Mouse (Mus musculus): ENCODE results near the gene Pde7b. TPM values are rescaled to one million over a fixed set of nuclear protein-coding genes. Genes with fewer than 3 reads are reported as not detected.

Gene Pde7b
- total RNA-seq, 2 experiments from 2014 or later: 37.2 to 37.9 TPM

DNA sequence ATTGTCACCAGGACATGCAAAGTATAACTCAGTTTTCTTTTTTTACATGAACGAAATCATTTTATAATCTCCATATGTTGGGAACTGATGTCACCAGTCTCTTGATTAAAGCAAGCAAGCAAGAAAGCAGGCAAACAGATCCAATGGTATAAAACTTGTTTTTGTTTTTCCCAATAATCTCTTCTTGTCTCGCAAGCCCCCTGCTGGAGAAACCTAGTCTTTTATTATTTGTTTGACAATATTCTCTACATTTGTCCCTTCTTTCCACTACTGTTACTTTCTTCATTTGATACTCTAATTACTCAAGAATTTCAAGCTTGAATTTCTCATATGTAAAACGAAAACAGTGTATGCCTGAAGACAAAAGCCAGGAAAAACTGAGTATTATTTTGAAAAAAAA lies 220.1 kb downstream of the Pde7b start:
- DNase-seq (ENCODE audit: low spot score): no peak

DNA sequence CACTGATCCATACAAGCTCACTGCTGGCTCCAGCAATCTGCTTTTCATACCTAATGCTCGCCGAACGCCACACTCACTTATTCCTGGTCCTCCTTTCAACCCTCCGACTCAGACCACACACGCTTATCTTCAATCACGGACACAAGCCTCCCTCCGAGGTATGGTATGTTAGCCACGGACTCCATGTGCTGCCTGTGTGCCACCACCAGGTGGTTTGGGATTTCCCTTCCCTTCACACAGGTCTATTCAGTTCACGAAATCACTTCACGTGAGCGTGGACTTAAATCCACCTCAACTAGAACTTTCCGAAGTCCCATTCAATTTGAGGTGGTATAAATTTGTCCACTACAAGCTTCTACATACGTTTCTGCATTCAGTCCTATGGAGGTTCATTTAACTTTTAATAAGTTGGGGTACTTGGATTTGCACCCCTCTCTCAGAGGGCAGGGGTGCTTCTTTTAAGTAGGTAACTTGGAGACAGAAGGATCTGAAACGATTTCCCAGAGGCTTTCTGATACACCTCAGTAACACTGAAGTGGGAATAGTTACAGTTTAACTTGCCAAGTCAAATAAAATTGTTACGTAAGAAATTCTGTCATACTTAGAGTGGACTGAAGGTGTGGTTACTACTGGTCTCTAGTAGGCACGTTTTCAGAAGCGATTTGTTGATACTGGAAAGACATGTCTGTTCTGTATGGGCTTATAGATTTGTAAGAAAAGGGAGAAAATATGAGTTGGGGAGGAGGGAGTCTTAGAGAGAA lies 221.4 kb downstream of the Pde7b start:
- no peak for DNase-seq (ENCODE audit: low spot score)

DNA sequence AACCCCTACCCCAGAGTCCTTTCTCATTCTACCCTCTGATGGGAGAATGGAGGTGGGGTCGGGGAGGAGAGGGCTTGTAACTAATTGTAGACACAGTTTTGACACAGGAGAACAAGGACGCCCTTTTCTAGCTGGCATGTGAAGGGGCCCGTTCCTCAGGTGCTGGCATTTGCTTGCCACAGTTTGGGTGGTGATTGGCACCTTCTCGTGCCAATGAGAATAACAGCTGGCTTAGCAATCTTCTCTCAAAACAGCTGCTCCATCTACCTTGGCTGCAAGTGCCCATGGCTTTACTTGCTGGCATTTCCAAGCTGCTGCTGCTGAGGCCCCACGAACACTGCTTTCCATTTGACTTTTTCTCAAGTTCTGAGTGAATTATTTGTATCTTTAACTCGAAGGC lies 223.7 kb downstream of the Pde7b start:
- DNase-seq (ENCODE audit: low spot score): no peak

DNA sequence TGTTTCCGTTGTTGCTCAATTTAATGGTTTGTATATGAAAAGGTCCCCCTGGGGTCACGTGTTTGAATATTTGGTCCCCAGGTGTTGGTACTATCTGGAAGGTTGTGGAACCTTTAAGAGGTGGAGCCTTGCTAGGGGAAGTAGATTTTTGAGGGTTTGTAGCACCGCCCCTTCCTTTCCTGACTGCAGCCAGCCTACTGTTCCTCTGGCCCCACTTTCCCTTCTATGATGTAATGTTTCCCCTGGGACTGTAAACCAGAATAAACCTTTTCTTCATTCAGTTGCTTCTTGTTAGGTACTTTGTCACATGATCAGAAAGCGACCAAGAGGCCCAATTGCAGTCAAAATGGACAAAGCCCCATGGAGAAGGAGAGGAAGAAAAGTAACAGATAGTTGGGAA lies 229.8 kb downstream of the Pde7b start:
- no peak for DNase-seq (ENCODE audit: low spot score)

DNA sequence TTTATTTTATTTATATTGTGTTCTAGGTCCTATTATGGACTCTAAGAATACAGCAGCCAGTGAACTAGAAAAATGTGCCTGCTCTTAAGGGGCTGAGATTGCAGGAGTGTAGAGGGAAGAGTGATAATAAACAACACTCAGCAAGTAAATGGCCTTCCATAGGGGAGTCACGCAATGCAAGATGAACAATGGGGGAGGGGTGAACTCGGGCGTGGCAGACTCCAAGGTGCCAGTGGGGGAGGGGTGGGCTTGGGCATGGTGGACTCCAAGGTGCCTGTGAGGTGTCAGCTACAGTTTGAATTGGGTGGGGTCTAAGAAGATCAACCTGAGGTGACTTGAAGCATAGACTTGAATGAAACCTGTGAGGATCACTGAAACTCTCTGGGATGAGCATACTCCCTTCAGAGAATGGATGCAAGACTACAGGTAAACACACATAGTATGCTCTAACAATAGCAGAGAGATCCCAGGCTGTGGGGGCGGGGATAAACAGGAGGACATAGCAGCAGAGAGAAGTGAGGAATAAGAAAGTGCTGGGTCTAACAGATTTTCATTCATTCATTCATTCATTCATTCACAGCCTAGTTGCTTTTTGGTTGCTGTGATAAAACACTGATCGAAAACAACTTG lies 230.9 kb downstream of the Pde7b start:
- no peak for DNase-seq (ENCODE audit: low spot score)

DNA sequence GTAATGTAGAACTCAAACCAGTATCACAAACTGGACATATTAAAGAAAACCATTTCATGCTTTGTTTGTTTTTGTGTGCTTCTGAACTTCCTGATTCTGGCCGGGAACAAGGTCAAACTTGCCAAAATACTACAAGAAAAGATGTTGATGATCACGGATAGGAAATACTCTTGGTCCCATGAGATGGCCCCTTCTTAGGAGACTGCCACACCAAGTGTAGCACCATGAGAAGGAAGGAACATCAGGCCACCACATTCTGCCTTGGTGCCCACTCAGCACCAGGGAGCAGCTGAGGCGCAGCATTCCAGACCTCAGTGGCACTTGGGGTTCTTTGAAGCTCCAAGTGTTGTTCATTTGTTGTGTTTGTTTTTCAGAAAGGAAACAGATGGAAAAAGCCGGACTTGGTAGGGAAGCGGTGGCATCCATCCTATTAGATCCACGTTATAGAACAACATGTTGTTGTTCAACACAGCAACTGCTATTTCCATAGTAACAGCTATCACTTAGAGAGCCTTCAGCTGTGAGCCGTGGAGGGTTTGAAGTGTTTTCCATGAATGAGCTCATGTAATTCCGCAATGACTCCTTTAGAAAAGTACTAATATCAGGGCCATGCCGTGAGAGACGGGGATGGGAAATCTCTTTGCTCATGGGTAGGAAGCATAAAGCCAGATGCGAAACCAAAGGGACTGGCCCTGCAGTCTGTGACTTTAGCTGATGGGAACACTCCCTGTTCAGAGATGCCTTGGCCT lies 232.5 kb downstream of the Pde7b start:
- peak; percentile 32 for DNase-seq (ENCODE audit: low spot score)

DNA sequence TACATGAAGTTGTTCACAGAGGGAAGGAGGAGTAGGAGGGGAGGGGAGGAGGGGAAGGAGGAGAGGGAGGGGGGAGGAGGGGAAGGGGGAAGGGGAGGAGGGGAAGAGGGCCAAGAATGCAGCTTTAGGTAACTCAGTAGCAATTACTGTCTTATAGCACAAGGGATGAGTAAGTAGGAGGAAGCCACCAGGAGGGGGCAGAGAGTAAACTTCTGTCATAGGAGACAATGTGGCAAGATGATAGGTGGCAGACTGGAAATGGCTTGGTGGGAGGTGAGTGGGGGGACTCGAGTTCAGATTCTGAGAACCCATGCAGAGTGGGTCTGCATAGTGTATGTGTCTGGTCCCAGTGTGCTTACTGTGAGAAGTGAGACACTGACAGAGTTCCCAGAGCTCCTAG lies 234.1 kb downstream of the Pde7b start:
- DNase-seq (ENCODE audit: low spot score): no peak

DNA sequence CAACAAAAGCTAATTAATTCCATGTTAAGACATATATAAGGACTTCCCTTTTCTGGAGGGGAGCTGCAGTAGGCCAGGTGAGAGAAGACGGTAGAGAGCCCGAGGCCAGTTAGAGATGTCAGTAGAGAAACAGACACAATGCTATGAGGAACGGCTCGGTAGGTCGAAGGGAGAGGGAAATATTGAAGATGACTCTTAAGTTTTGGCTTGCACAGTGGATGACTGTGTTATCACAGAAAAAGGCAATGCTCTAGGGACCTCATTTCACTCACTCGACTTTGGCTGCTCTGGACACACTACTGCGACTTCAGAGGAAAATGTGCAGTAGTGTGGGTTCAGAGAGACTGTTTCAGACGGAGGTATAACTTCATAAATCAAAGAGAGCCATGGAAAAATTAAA lies 234.6 kb downstream of the Pde7b start:
- no peak for DNase-seq (ENCODE audit: low spot score)

DNA sequence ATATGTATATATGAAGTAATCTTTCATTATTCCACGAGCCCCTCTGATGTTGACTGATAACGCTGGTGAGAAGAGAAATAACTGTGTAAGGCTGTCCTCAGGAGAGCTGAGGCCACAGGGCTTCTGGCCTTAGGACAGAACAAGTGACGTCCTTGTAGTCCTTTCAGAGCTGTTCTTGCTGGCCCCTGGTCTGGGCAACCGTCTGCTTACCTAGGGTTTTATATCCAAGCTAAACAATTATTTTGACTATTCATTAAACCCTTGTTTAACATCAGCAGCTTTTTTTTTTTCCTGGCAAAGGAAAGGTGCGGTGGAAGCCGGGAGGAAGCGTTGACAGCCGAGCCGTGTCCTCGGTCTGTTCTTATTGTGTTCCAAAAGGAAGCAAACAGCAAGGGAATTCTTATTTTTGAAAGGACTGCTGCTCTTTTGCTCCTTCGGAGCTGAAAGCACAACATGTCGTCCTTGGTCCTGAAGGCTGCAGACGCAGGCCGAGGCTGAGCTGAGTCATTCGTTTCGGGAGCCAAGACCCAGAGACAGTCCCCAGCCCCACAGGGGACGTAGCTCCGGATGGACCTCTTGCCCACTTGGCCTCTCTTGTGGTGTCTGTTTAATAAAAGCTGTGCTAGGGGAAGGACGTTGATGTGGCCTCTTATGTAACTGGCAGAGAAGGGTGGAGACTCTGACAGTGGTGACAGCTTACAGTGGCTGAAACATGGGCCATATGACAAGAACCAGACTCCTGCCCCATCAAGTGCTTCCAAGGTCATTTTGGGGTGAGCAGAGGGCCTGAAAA lies 238.2 kb downstream of the Pde7b start:
- DNase-seq (ENCODE audit: low spot score): peak; percentile 69

DNA sequence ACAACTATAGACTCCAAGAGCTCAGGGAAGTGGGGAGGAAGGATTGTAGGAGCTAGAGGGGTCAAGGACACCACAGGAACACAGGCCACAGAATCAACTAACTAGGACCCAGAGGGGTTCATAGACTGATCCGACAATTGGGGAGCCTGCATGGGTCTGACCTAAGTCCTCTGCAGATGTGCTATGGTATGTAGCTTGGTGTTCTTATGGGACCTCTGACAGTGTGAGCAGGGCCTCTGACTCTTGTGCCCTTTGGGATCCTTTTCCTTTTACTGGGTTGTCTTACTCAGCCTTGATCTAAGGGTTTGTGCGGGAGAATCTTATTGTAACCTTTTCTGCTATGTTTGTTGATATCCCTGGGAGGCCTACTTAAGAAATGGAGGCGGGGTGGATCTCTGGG lies 239.1 kb downstream of the Pde7b start:
- DNase-seq (ENCODE audit: low spot score): no peak

DNA sequence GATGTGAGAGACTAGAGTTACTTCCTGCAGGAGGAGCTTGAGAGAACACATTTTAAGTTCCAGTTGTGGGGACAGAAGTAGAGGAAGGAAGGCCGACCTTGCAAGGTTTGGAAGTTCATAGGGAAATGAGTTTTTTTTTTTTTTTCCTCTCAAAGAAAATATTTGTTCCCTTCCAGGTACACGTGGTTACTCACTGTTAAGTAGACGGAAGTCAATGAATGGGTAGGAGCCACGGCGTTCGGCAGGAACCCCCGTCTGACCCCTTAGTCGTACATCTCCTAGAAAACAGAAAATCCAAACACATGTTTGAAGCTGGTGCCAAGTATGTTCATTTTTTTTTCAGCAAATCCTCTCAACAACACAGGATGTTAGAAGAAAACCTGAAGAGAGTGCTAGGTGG lies 245.4 kb downstream of the Pde7b start:
- no peak for DNase-seq (ENCODE audit: low spot score)

DNA sequence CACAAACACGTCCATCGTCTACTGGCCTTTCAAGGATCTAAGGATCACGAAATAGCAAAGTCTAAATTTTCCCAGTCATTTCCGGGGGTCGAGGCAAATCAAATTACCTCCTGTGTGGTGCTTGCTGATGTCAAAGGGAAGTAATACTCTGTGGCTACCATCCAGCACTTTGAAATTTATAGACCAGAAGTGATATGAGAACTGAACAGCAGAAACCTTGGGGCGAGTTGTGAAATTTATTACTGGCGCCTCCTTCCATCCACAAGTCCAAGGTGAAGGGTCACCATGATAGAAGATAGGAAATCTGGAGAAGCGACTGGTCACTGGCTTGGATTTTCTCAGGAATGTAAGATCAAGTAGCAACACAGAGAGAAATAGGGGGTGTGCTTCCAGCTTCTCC lies 246.4 kb downstream of the Pde7b start:
- no peak for DNase-seq (ENCODE audit: low spot score)

DNA sequence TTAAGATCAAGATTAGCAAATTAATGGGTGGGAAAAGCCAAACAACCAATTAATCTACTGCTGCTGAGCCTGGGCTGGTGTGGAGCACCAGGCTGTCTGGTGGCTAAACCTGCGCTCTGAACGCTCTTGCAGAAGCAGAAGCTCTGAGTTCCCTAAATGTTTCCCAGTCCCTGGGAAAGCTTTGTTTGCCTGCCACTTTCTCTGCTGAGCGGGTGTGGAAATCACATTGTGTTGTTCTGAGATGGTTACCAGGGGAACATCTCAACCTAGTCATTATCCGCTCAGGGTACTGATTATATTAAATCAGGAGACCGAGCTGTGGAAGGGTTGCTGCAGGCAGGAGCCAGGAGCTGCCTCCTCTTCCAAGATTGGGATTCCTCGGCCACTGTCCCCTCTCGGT lies 250.0 kb downstream of the Pde7b start:
- DNase-seq (ENCODE audit: low spot score): no peak

DNA sequence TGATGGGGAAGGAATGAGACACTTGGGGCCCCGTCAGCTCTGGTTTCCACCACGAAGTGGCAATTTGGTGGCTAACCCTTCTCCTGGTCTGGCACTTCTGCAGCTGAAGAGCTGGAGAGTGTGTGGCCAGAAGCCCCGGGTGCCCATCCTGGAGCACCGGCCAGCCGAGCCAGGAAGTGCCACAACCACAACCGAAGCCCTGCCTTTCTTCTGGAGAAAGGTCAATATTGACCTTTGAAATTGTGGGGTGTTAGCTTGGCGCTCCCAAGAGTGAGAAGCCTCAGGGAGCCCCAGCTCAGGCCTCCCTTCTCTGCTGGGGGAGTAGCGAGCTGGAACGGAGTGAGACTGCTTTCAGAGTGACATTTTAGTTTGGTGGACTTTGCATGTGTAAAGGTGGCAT lies 250.8 kb downstream of the Pde7b start:
- no peak for DNase-seq (ENCODE audit: low spot score)

DNA sequence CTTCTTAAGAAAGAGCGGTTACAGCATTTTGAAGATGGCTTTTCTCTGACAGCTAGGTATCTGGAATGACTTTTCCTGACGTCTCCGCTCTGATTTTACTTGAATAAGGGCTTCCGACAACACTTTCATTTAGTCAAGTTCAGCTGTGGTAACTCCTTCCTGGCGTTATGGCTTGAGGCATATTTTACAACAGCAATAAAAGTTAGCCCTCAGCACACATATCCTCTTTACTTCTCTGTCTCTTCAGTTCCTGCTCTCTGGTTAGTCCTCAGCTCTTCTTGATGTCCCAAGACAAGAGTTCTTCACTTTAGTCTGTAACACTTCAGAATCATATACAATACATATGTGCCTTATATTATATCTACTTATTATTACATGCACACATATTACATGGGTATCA lies 251.4 kb downstream of the Pde7b start:
- DNase-seq (ENCODE audit: low spot score): no peak

DNA sequence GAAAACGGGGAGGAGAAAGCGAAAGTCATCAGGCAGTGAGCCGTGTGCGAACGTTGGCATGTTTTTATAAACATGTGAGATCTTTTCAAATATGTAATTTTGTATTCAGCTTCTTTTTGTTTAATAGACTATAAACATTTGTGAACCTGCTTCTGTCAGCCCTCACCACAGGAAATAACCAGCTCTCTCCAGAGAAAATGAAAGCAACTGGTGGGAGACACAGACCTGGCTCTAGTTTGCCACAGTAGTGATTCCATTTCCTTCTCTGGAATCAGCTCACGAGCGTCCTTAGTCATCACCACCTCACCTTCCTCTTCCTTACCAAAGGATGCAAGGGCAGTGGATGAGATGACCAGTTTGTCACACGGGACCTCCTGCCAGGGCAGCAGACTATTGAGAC lies 252.9 kb downstream of the Pde7b start:
- DNase-seq (ENCODE audit: low spot score): no peak

DNA sequence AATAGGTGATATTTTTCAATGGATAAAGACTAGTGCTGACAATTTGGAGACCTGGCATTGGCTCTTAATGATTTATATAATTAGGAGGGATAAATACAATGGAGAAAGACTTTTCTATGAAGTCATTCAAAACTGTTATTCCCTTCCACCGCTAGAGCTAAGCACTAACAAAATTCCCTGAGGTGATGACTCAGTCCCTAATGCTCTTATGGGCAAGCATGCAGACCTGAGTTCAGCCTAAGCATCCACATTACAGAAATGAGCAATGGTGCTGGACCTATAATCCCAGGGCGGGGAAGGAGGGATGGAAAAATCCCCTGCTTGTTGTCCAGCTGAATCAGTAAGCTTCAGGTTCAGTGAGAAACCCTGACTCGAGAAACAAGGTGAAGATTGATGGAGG lies 260.2 kb downstream of the Pde7b start:
- no peak for DNase-seq (ENCODE audit: low spot score)

DNA sequence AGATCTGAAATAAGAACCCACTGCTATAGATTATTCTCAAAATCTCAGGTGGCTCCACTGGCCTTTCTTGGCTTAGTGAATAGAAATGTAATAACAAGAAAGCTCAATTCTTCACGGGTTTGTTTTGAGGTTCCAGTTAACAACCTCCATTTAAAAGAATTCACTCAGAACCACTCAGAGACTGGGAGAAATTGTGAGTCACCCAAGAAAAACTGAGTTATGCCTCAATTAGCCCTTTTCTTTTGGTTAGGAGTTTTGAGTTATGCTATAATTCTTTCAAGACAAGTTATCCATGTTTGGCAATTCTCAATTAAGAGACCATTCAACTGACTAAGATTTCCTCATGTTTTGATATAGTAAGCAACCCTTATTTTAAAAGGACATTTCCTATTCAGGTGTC lies 260.9 kb downstream of the Pde7b start:
- no peak for DNase-seq (ENCODE audit: low spot score)

DNA sequence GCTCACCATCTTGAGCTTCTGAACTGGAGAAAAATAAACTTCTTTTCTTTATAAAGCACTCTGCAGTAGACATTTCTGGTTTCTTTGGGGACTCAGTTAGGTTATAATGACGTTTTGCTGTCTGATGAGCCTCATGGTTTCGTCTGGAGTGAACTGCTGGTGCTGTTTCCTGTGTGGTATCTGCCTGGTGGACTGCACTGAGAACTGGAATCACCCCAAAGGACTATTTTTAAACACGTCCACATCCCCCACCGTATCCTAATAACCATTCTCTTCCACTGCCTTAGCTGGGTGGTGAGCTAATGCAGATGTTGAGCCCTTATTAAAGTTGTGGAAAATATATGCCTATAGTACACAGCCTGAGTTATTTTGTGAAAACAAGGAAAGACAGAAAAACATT lies 262.3 kb downstream of the Pde7b start:
- DNase-seq (ENCODE audit: low spot score): no peak

DNA sequence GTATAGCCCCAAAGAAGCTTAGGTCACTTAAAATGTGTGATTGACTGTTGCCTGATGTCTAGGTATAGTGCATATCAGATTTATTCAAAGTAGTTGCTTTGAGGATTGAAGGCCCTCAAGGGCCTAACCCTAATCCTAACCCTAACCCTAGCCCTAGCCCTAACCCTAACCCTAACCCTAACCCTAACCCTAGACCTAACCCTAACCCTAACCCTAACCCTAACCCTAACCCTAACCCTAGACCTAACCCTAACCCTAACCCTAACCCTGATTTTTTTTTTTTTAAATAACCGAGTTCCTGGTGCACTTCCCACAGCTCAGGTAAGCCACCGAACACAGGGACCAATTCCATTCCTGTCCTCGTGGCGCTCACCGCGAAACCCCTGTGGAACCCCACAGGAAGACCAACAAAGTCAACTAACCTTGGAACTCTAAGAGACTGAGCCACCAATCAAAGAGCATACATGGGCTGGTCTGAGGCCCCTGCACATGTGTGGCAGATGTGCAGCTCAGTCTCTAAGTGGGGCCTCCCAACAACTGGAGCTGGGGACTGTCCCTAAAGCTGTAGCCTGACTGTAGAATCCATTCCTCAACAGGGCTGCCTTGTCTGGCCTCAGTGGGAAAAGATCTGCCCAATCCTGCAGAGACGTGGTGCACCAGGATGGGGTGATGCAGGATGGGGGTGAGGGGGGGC lies 265.1 kb downstream of the Pde7b start:
- no peak for DNase-seq (ENCODE audit: low spot score)

DNA sequence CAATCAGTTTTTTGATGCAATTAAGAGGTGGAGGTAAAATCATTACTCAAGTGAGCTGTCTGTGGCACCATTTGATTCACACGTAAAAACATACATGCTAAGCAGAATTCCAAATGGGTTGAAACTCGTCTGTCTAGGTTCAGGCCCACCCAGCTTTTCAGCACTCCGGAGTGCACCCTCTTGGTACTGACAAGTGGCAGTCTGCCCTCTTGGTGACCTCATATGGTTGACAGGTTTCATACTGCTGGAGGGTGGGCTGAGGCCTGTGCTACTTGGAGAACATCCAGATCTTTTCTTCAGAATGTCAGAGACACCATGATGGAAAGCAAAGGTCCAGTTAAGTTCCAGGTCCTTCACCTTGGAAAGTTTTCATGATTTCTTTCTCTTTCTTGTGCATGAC lies 265.7 kb downstream of the Pde7b start:
- no peak for DNase-seq (ENCODE audit: low spot score)

Measured in gastrocnemius, adult 18-20 months (tissue).